Mouse (Mus musculus): ENCODE results near the gene Cfap161.

GRCm38 (mm10) chr7:83731961-83732666 is 62.6 kb downstream of the Cfap161 start:
- TF ChIP-seq MAFK (IDR thresholded peaks at IDR 0.05; ENCODE audit: insufficient read depth, low read depth, low read length): no peak
- TF ChIP-seq ZC3H11A (IDR thresholded peaks at IDR 0.05; ENCODE audit: borderline replicate concordance, low read depth, low read length): no peak
